Mouse (Mus musculus): ENCODE results near the gene Fam45a. TPM values are rescaled to one million over a fixed set of nuclear protein-coding genes. Genes with fewer than 3 reads are reported as not detected.

Fam45a gene
- total and polyA plus RNA-seq, 3 experiments = 16.2 to 35.2 (median 24.4) TPM

GRCm38 (mm10) chr19:60860868-60861700 is 49.7 kb downstream of the Fam45a start, which contains the start of gene Sfxn4:
Gene Sfxn4 (minus strand): TSS chr19:60861479.
- Histone ChIP-seq H3K27me3 (replicated peaks) (no peaks in the 10 kb centered on the region), H3K79me2 (replicated peaks; ENCODE audit: control insufficient read depth, extremely low read depth, insufficient read depth, poor library complexity, severe bottlenecking) (no peaks in the 10 kb centered on the region), H3K4me1 (ENCODE audit: control insufficient read depth in 1 of 2, insufficient read depth in 2 of 2) (peaks cover 3 to 14% of the 10 kb centered on the region in 2 experiments; a peak in 2 of 4 replicates), H3K9ac (ENCODE audit: insufficient read depth, low read depth) (peak within 1 kb of the TSS; percentile 77), H3K36me3 (replicated peaks in 1 of 2; ENCODE audit: control insufficient read depth in 1 of 2, insufficient read depth in 1 of 2, low read length in 1 of 2) (peaks cover 26 to 51% of the 10 kb centered on the region in 2 experiments), H3K4me3 (replicated peaks in 1 of 3; ENCODE audit: low read depth in 2 of 3, low read length in 2 of 3, poor library complexity in 1 of 3) (peak within 1 kb of the TSS; percentile 66 to 84 (median 69)), H3K9me3 (replicated peaks; ENCODE audit: low read length) (no peaks in the 10 kb centered on the region), H3K27ac (ENCODE audit: insufficient read depth, low read depth) (no peak within 1 kb of the TSS), H3K4me2 (ENCODE audit: insufficient read depth, low read depth, poor library complexity, severe bottlenecking) (peak within 1 kb of the TSS; percentile 67)
- dilution Hi-C loops (cut with MboI; ENCODE audit: extremely low pct_ligation_motif_present, extremely low pct_unique_long_range_greater_than_20kb, low sequenced_read_pairs) (no loop called here), in situ Hi-C loops (cut with MboI; ENCODE audit: low pct_ligation_motif_present, low pct_unique_long_range_greater_than_20kb, low sequenced_read_pairs) (no loop called here)
- peak; percentile 96 for DNase-seq (ENCODE audit: extremely low read depth)
- no peak for TF ChIP-seq PAX5 (IDR thresholded peaks at IDR 0.05; ENCODE audit: low read length)
- TF ChIP-seq NELFE (IDR thresholded peaks at IDR 0.05; ENCODE audit: low read depth, low read length) = peak; percentile 86
- TF ChIP-seq SIN3A (IDR thresholded peaks at IDR 0.05; ENCODE audit: low read length) = peak; percentile 61; the same call in 1 of the 2 replicates
- TF ChIP-seq NRF1 (IDR thresholded peaks at IDR 0.05; ENCODE audit: low read depth, low read length) = peak; percentile 42; the same call in 1 of the 2 replicates
- TF ChIP-seq IRF4 (IDR thresholded peaks at IDR 0.05; ENCODE audit: low read depth, low read length) = peak; percentile 60; the same call in 1 of the 2 replicates
- TF ChIP-seq MYC (IDR thresholded peaks at IDR 0.05; ENCODE audit: low read depth, low read length) = peak; percentile 43; the same call in 1 of the 2 replicates
- peak; percentile 67 for TF ChIP-seq ELF1 (IDR thresholded peaks at IDR 0.05; ENCODE audit: low read depth, low read length)
- TF ChIP-seq TCF12 (IDR thresholded peaks at IDR 0.05; ENCODE audit: low read depth, low read length) = peak; percentile 75
- no peak for TF ChIP-seq SMC3 (IDR thresholded peaks at IDR 0.05; ENCODE audit: low read depth, low read length)
- TF ChIP-seq USF1 (IDR thresholded peaks at IDR 0.05; ENCODE audit: low read depth, low read length) = no peak
- TF ChIP-seq JUN (IDR thresholded peaks at IDR 0.05; ENCODE audit: insufficient read depth, low read depth, low read length) = no peak
- TF ChIP-seq TBP (conservative IDR thresholded peaks at IDR 0.05; ENCODE audit: low read depth, low read length) = peak; percentile 89
- TF ChIP-seq POLR2A (IDR thresholded peaks at IDR 0.05; ENCODE audit: low read depth, low read length) = peak; percentile 93
- TF ChIP-seq CHD1 (IDR thresholded peaks at IDR 0.05; ENCODE audit: low read depth, low read length) = no peak
- peak; percentile 85; the same call in 1 of the 2 replicates for TF ChIP-seq POLR2AphosphoS2 (IDR thresholded peaks at IDR 0.05; ENCODE audit: low read depth, low read length)
- TF ChIP-seq KAT2A (IDR thresholded peaks at IDR 0.05; ENCODE audit: insufficient replicate concordance, low read length) = no peak
- TF ChIP-seq EP300 (IDR thresholded peaks at IDR 0.05; ENCODE audit: low read length) = no peak
- peak; percentile 63; the same call in 1 of the 2 replicates for TF ChIP-seq MXI1 (IDR thresholded peaks at IDR 0.05; ENCODE audit: low read depth, low read length)
- no peak for TF ChIP-seq ZKSCAN1 (IDR thresholded peaks at IDR 0.05; ENCODE audit: borderline replicate concordance, low read depth, low read length)
- TF ChIP-seq ZMIZ1 (IDR thresholded peaks at IDR 0.05; ENCODE audit: low read depth, low read length) = peak; percentile 74
- TF ChIP-seq ZNF384 (IDR thresholded peaks at IDR 0.05; ENCODE audit: low read depth, low read length) = no peak

Measured in CH12.LX (cell line).